Mouse (Mus musculus): ENCODE results near the gene Gm10226. TPM values are rescaled to one million over a fixed set of nuclear protein-coding genes. Genes with fewer than 3 reads are reported as not detected.
"Not testable (repeated sequence)": the region's sequence is repeated elsewhere in the genome, so short reads cannot be mapped to it uniquely, and the experiment has no call there.

Gm10226 gene
- total RNA-seq (2015; ENCODE audit: low replicate concordance) (not detected in 2 replicates), total RNA-seq (2017; ENCODE audit: low replicate concordance) (4.2 TPM in 1 of 2 replicates, not detected in the other)

DNA sequence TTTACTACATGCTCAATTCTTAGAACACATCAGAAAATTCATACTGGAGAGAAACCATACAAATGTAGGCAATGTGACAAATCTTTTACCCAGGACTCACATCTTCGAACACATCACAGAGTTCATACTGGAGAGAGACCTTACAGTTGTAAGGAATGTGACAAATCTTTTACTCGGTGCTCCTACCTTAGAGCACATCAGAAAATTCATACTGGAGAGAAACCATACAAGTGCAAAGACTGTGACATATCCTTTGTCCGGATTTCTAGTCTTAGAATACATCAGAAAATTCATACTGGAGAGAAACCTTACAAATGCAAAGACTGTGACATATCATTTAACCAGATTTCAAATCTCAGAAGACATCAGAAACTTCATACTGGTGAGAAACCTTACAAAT, at the start of gene Gm10226:
TSS of gene Gm10226 (plus strand) at position 301 of the 400 bp plus-strand sequence.
- ATAC-seq (replicated peaks; ENCODE audit: low FRiP score, poor library complexity, severe bottlenecking), result no peak

DNA sequence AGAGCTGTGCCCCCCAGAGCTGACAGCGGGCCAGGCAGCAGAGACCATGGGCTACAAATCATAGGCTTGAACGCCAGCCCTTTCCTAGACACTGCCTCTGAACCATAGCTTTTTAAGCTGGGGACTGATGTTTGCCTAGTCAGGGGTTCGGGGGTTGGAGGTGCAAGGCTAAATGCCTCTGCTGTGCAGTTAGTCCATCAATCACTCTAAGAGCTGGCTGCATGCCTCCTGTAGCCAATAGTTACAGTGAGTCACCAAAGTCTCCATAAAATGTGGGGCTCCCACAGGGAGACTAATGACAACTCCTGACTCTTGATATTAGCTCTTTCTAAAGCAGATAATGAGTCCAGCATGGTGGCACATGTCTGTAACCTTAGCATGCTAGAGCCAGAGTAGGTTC, 42.9 kb upstream of the Gm10226 start:
- ATAC-seq (replicated peaks; ENCODE audit: low FRiP score, poor library complexity, severe bottlenecking), result no peak

GRCm38 (mm10) chr17:21649936-21650335, 41.7 kb upstream of the Gm10226 start:
- peak; percentile 67 for ATAC-seq (replicated peaks; ENCODE audit: low FRiP score, poor library complexity, severe bottlenecking)

- ATAC-seq (replicated peaks; ENCODE audit: low FRiP score, poor library complexity, severe bottlenecking), result peak; percentile 98
These were observed 41.2 kb upstream of the Gm10226 start, which contains the start of gene Zfp983 for GRCm38 (mm10) chr17:21650364-21650907. Zfp983 (plus strand) TSS chr17:21650624.

DNA sequence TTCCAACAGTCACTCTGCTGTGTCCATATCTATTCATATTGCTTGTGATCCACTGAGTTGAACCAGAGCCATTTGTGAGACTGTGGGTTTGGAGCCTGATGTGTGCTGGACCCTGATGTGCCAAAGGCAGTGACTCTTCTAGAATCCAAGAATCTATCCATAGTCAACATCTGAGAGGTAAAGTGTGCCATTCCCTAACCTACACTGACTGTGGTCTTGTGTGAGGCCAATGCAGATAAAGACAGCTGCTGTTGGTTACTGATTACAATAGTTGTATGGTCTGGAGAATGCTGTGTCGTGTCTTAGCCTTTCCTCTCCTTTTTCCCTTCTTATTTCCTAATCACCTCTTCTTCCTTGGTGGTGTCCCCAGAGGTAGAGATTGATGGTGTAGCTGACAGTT, 12.8 kb upstream of the Gm10226 start:
- ATAC-seq (replicated peaks; ENCODE audit: low FRiP score, poor library complexity, severe bottlenecking), result peak; percentile 44

GRCm38 (mm10) chr17:21679273-21680018, 12.2 kb upstream of the Gm10226 start:
- peak; percentile 96 for ATAC-seq (replicated peaks; ENCODE audit: low FRiP score, poor library complexity, severe bottlenecking)

- ATAC-seq (replicated peaks; ENCODE audit: low FRiP score, poor library complexity, severe bottlenecking), result peak; percentile 82
These were observed 11.7 kb upstream of the Gm10226 start for GRCm38 (mm10) chr17:21680019-21680376.

- ATAC-seq (replicated peaks; ENCODE audit: low FRiP score, poor library complexity, severe bottlenecking), result no peak
These were observed 1.7 kb downstream of the Gm10226 start for GRCm38 (mm10) chr17:21693342-21693741.

DNA sequence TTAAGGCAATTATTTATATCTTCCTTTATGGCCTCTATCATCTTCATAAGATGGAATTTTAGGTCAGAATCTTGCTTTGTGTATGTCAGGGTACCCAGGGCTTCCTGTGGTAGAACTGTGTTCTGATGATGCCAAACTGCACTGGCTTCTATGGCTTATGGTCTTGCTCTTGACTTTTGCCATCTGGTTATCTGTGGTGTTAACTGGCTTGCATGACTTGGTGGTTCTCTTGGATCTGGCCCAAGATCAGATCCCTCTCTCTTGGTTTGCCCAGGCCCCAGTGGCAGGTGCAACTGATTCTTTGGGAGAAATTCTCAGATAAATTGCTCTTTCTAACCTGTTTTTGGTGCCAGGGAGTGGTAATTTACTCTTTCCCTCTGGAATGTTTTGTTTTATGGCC, 4.4 kb downstream of the Gm10226 start:
- ATAC-seq (replicated peaks; ENCODE audit: low FRiP score, poor library complexity, severe bottlenecking), result 0 out of 2 replicates have a peak, but pooled peaks have one; percentile 54

GRCm38 (mm10) chr17:21702281-21703240, 10.9 kb downstream of the Gm10226 start:
- peak; percentile 84 for ATAC-seq (replicated peaks; ENCODE audit: low FRiP score, poor library complexity, severe bottlenecking)

GRCm38 (mm10) chr17:21703414-21703813, 11.8 kb downstream of the Gm10226 start:
- no peak for ATAC-seq (replicated peaks; ENCODE audit: low FRiP score, poor library complexity, severe bottlenecking)

DNA sequence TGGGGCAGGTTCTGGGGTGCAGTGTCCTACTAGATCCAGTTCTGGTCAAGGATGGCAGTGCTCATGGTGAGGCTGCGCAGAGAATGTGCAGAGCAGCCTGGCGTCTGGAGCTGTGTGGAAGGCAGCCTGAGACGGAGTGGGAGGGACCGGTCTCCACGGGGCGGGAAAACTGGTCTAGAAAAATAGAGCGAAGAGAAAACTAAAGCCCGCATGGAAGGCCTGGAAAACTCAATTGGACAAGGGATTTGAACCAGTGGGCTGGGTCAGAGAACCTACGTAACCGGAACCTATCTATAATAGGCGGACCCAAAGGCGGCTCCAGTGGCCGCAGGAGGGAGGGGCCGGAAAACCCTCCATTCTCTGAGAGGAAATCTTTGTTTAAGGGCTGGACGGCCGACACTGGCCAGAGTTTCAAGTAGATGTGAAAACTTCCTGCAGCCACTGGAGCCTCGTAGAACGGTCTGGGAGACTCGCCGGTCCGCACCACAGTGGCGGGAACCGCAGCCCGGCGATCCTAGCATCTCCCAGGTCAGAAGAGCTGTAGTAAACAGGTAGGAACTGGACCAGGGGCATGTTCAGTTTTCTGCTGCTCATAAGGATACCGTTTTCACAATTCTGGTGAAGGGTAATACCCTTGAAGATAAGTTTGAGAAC, 15.8 kb downstream of the Gm10226 start, which contains the start of gene Zfp760:
TSS of gene Zfp760 (plus strand) at position 399 of the 654 bp plus-strand sequence.
- ATAC-seq (replicated peaks; ENCODE audit: low FRiP score, poor library complexity, severe bottlenecking), result peak; percentile 90

DNA sequence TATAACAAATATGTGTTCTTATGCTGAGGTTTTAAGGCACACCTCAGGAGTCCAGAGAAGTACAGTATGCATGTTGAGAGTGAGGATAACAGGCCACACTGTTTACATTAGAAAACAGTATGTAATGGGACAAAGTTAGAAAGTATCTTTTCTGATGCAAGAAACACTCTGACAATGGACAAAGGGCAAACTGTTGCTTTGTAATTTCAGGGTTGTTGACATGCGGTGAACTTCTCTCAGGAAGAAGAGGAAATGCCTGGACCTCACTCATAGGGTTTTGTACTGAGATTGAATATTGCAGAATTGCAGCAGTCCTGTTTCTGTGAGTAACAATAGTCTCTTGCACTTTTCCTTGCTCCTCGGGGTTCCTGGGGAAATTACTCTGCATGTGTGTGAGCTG, 16.7 kb downstream of the Gm10226 start:
- no peak for ATAC-seq (replicated peaks; ENCODE audit: low FRiP score, poor library complexity, severe bottlenecking)

GRCm38 (mm10) chr17:21730495-21730894, 38.8 kb downstream of the Gm10226 start, which contains the start of gene Zfp229:
Zfp229 (plus strand) TSS chr17:21730795.
- ATAC-seq (replicated peaks; ENCODE audit: low FRiP score, poor library complexity, severe bottlenecking), result not testable (repeated sequence)

DNA sequence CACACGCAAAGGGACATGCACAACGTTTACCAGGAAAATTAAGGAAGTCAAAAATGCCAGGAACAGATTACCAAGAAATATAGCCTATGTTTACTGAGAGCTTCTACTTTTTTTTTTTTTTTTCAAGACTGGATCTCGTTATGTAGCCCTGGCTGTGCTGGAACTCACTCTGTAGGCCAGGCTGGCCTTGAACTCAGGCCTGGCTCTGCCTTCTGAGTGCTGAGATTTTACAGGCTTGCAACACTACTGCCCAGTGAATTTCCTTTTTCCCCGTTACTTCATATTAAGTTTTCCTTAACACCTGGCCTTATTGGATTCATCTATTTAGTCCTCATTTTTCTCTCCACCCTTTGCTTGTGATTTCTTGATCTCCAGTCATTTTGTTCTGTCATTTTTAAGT, 41.4 kb downstream of the Gm10226 start:
- no peak for ATAC-seq (replicated peaks; ENCODE audit: low FRiP score, poor library complexity, severe bottlenecking)

GRCm38 (mm10) chr17:21733529-21734031, 41.9 kb downstream of the Gm10226 start:
- peak; percentile 98 for ATAC-seq (replicated peaks; ENCODE audit: low FRiP score, poor library complexity, severe bottlenecking)
